Mouse (Mus musculus) liver, embryonic 15.5 days (tissue): Measurements from ENCODE around the gene Fbln1. TPM values are rescaled to one million over a fixed set of nuclear protein-coding genes. Genes with fewer than 3 reads are reported as not detected.

ENCODE experiments used
- ATAC-seq: fragments of 200-750 bp; cut with Nextera tagmentation; 2 replicates; pipeline ENCODE4 v1.8.0; 2017; ENCODE audit warnings: moderate number of reproducible peaks, mild to moderate bottlenecking, moderate library complexity; ENCODE audit not compliant: insufficient read depth
- H3K27ac ChIP-seq: fragments of 300-500 bp; sonication (generic); replicated peaks from 2 replicates; pipeline ENCODE4 v1.5.1; 2015; ENCODE audit warnings: mild to moderate bottlenecking, inconsistent platforms
- H3K27me3 ChIP-seq: fragments of 300-500 bp; sonication (generic); 2 replicates; pipeline ENCODE4 v1.6.1; 2015; ENCODE audit warnings: mild to moderate bottlenecking, inconsistent platforms
- H3K36me3 ChIP-seq: fragments of 300-500 bp; sonication (generic); replicated peaks from 2 replicates; pipeline ENCODE4 v1.6.1; 2015; ENCODE audit warnings: moderate library complexity, mild to moderate bottlenecking, inconsistent platforms
- H3K4me1 ChIP-seq: fragments of 300-500 bp; sonication (generic); replicated peaks from 2 replicates; pipeline ENCODE4 v1.6.1; 2015; ENCODE audit warnings: inconsistent platforms
- H3K4me2 ChIP-seq: fragments of 300-500 bp; sonication (generic); 2 replicates; pipeline ENCODE4 v1.6.1; 2015; ENCODE audit warnings: moderate library complexity, mild to moderate bottlenecking, inconsistent platforms
- H3K4me3 ChIP-seq: fragments of 300-500 bp; sonication (generic); replicated peaks from 2 replicates; pipeline ENCODE4 v1.5.1; 2015; ENCODE audit warnings: mild to moderate bottlenecking, inconsistent platforms
- H3K9ac ChIP-seq: fragments of 300-500 bp; sonication (generic); 2 replicates; pipeline ENCODE4 v1.6.1; 2015; ENCODE audit warnings: moderate library complexity, mild to moderate bottlenecking, inconsistent platforms
- H3K9me3 ChIP-seq: fragments of 300-500 bp; sonication (generic); replicated peaks from 2 replicates; pipeline ENCODE4 v1.6.1; 2016; ENCODE audit warnings: inconsistent platforms
- WGBS: fragments of 180-500 bp; shearing (Covaris S2); methylation state at CpG from one replicate; pipeline ENCODE4 v1.1.7; 2015; ENCODE audit warnings: mixed read lengths; ENCODE audit not compliant: insufficient replicate concordance; 5-methylcytosine and 5-hydroxymethylcytosine counted together
- polyA plus RNA-seq: library from polyadenylated mRNA; unstranded; fragments of >200 nt; fragmentation: Nextera tagmentation; extraction: Ambion mirVana; gene quantifications from 2 replicates; pipeline ENCODE4 v1.2.1, GENCODE M21; 2015

The Fbln1 gene
- 6.9 and 7.1 TPM in 2 replicates for polyA plus RNA-seq

- WGBS, result 2% methylated on average over 64 of the region's 64 CpGs
- H3K4me2 ChIP-seq, result peak within 1 kb of the TSS; percentile 70
- H3K9me3 ChIP-seq, result no peaks in the 10 kb centered on the region
- H3K4me3 ChIP-seq, result peak within 1 kb of the TSS; percentile 47
- H3K36me3 ChIP-seq, result no peaks in the 10 kb centered on the region
- no peak within 1 kb of the TSS for H3K27ac ChIP-seq
- peak; percentile 40; the same call in 1 of the 2 replicates for ATAC-seq
- no peak within 1 kb of the TSS for H3K9ac ChIP-seq
- H3K4me1 ChIP-seq, result peaks cover 8% of the 10 kb centered on the region
- peaks cover 25% of the 10 kb centered on the region for H3K27me3 ChIP-seq
Measured at GRCm38 (mm10) chr15:85205792-85206702, at the start of gene Fbln1. Gene Fbln1 (plus strand): TSS chr15:85205949.

DNA sequence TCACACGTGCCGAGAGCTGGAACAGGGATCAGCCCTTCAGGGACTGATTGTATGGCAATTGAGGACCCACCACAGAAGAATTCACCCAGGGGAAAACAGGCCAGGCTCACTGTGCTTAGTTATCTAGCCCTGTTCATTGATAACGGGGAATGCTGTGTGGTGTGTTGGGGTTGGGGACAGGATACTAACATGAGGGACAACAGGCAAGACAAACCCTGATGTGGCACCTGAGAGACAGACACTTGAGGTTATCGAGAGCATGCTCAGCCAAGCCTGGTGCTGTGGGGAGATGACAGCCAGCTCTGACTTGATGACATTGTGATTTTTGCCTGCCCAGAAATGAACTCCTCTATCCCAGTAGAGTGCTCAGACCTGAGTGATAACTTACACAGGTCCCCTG is 49.6 kb upstream of the Fbln1 start:
- no peak overlapping the region for H3K4me2 ChIP-seq
- H3K4me3 ChIP-seq, result no peak overlapping the region
- no peak for ATAC-seq
- no peak overlapping the region for H3K9ac ChIP-seq
- H3K4me1 ChIP-seq, result no peaks in the 10 kb centered on the region
- WGBS, result 54% methylated on average over 4 of the region's 4 CpGs
- H3K27ac ChIP-seq, result no peak overlapping the region
- no peaks in the 10 kb centered on the region for H3K9me3 ChIP-seq
- no peaks in the 10 kb centered on the region for H3K36me3 ChIP-seq
- no peaks in the 10 kb centered on the region for H3K27me3 ChIP-seq

DNA sequence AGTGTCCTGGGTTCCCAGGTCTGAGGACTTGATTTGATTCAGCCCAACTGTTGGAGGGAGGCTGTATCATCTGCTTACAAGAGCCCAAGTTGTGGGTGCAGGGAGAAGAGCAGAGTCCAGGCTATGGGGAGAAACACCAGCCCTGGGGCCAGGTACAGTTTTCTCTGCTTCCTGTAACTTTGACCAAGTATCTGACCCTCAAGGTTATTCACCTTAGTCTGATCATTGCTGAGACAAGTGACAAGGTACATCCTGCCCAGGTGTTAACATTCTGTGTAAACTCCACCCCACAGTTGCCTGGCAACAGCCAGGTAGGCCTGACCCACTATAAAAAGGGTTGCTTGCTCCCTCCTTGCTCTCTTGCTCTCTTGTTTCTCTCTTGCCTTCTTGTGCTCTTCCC is 44.3 kb upstream of the Fbln1 start:
- H3K9ac ChIP-seq, result no peak overlapping the region
- no peaks in the 10 kb centered on the region for H3K27me3 ChIP-seq
- H3K4me3 ChIP-seq, result no peak overlapping the region
- H3K4me1 ChIP-seq, result no peaks in the 10 kb centered on the region
- no peaks in the 10 kb centered on the region for H3K9me3 ChIP-seq
- H3K4me2 ChIP-seq, result no peak overlapping the region
- no peaks in the 10 kb centered on the region for H3K36me3 ChIP-seq
- no peak overlapping the region for H3K27ac ChIP-seq
- ATAC-seq, result no peak

DNA sequence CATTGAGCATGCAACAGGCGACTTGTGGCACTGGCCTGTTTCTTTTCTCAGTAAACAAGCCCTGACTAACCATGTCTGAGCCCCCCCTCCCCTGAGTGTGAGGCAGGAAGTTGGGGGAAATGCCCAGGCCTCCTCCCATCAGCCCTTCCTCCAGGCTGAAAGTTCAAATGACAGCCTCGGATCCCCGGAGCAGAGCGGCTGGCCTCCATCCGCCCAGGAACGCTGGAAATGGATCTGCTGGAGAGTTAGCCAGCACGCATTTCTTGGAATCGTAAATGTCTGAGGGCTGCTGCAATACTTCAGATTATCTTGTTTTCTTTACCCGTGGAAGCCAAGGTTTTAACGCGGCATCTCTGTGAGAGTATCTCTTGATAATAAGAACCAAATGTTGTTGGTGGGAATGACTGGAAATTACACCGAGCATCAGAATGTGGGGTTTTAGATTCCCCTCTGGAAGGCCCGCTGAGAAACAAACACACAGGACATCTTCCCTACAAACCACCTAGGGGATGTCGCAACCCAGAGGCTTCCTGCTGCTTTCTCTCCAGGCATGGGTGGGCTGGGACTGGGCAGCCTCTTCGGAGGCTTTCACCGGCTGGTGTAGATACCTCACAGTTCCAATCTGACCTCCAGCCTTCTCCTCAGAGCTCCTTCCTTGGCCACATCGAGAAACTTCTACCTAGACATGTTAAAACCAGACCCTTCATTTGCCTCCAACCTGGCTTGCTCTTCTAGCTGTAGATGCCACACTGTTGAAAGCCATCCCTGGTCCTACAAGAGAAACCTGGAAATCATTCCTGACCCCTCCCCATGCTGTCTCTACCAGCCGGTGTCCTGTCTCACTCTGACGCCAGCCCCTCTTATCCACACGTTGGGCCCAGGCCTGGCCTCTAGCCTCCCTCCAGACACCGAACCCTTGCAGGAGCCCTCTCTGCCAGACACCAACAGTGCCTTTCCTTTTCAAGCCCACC is 42.8 kb upstream of the Fbln1 start:
- 38% methylated on average over 21 of the region's 21 CpGs for WGBS
- Histone ChIP-seq H3K4me1 (no peaks in the 10 kb centered on the region), H3K9ac (no peak overlapping the region), H3K4me2 (no peak overlapping the region), H3K27ac (no peak overlapping the region), H3K9me3 (no peaks in the 10 kb centered on the region), H3K4me3 (no peak overlapping the region), H3K36me3 (no peaks in the 10 kb centered on the region), H3K27me3 (no peaks in the 10 kb centered on the region)
- no peak for ATAC-seq

GRCm38 (mm10) chr15:85166433-85166933 is 39.3 kb upstream of the Fbln1 start:
- Histone ChIP-seq H3K4me1 (no peaks in the 10 kb centered on the region), H3K27me3 (no peaks in the 10 kb centered on the region), H3K36me3 (no peaks in the 10 kb centered on the region), H3K9ac (no peak overlapping the region), H3K4me3 (no peak overlapping the region), H3K9me3 (no peaks in the 10 kb centered on the region), H3K27ac (no peak overlapping the region), H3K4me2 (no peak overlapping the region)
- WGBS, result 35% methylated on average over 11 of the region's 11 CpGs
- ATAC-seq, result no peak

- H3K36me3 ChIP-seq, result no peaks in the 10 kb centered on the region
- no peak overlapping the region for H3K9ac ChIP-seq
- H3K4me1 ChIP-seq, result no peaks in the 10 kb centered on the region
- 57% methylated on average over 12 of the region's 12 CpGs for WGBS
- H3K4me3 ChIP-seq, result no peak overlapping the region
- H3K4me2 ChIP-seq, result no peak overlapping the region
- no peaks in the 10 kb centered on the region for H3K9me3 ChIP-seq
- H3K27me3 ChIP-seq, result no peaks in the 10 kb centered on the region
- no peak for ATAC-seq
- H3K27ac ChIP-seq, result no peak overlapping the region
Measured at GRCm38 (mm10) chr15:85167086-85167679, 38.6 kb upstream of the Fbln1 start.

GRCm38 (mm10) chr15:85172054-85172453 is 33.7 kb upstream of the Fbln1 start:
- 48% methylated on average over 2 of the region's 2 CpGs for WGBS
- ATAC-seq, result no peak
- H3K36me3 ChIP-seq, result no peaks in the 10 kb centered on the region
- H3K9ac ChIP-seq, result no peak overlapping the region
- no peak overlapping the region for H3K4me2 ChIP-seq
- H3K4me3 ChIP-seq, result no peak overlapping the region
- no peaks in the 10 kb centered on the region for H3K27me3 ChIP-seq
- no peaks in the 10 kb centered on the region for H3K9me3 ChIP-seq
- no peak overlapping the region for H3K27ac ChIP-seq
- H3K4me1 ChIP-seq, result no peaks in the 10 kb centered on the region

GRCm38 (mm10) chr15:85173425-85173824 is 32.3 kb upstream of the Fbln1 start:
- no peaks in the 10 kb centered on the region for H3K9me3 ChIP-seq
- H3K27me3 ChIP-seq, result no peaks in the 10 kb centered on the region
- no peak overlapping the region for H3K9ac ChIP-seq
- H3K4me2 ChIP-seq, result no peak overlapping the region
- no peaks in the 10 kb centered on the region for H3K36me3 ChIP-seq
- 69% methylated on average over 8 of the region's 8 CpGs for WGBS
- H3K4me1 ChIP-seq, result no peaks in the 10 kb centered on the region
- ATAC-seq, result no peak
- no peak overlapping the region for H3K4me3 ChIP-seq
- no peak overlapping the region for H3K27ac ChIP-seq

DNA sequence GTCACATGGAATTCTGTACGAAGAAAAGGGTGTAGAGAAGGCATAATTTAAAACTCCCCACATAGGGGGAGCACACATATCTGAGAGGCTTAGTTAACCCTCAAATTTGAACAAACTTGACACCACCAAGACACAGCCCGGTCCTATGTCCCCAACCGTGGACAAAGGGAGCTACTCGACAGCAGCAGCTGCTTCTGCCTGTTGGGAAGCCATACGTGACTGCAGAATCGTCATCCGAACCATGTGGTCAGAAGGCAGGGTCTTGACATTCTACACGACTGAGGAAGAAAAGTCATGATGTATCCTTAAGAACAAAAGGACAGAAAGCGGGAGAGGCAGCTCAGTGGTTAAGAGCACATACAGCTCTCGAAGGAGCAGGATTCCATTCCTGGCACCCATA is 31.7 kb upstream of the Fbln1 start:
- 65% methylated on average over 10 of the region's 10 CpGs for WGBS
- H3K27me3 ChIP-seq, result no peaks in the 10 kb centered on the region
- no peaks in the 10 kb centered on the region for H3K36me3 ChIP-seq
- H3K27ac ChIP-seq, result no peak overlapping the region
- no peaks in the 10 kb centered on the region for H3K4me1 ChIP-seq
- H3K9ac ChIP-seq, result no peak overlapping the region
- no peak overlapping the region for H3K4me3 ChIP-seq
- H3K9me3 ChIP-seq, result no peaks in the 10 kb centered on the region
- no peak overlapping the region for H3K4me2 ChIP-seq
- no peak for ATAC-seq

GRCm38 (mm10) chr15:85177576-85177975 is 28.2 kb upstream of the Fbln1 start:
- Histone ChIP-seq H3K4me3 (no peak overlapping the region), H3K36me3 (no peaks in the 10 kb centered on the region), H3K27ac (no peak overlapping the region), H3K9ac (no peak overlapping the region), H3K4me1 (no peaks in the 10 kb centered on the region), H3K4me2 (no peak overlapping the region), H3K9me3 (no peaks in the 10 kb centered on the region), H3K27me3 (no peaks in the 10 kb centered on the region)
- ATAC-seq, result no peak
- WGBS, result 64% methylated on average over 8 of the region's 8 CpGs

DNA sequence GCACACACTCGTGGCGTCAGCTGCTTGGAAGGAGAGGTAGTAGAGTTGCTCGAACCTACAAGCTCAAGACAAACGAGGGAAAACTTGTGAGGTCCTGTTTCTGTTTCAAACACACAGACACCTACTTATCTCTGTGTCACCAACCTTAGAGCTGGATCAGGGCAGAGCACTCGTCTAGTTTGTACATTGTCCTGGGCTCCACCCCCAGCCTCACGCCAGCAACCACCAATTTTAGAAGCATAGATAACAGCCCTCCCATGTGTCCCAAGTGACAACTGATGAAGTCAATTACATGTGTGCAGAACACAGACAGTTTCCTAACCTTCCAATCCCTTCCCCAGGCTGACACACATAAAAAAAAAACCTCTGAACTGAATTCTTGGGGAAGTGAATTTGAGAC is 27.6 kb upstream of the Fbln1 start:
- no peaks in the 10 kb centered on the region for H3K36me3 ChIP-seq
- no peak overlapping the region for H3K4me3 ChIP-seq
- no peak overlapping the region for H3K9ac ChIP-seq
- H3K4me2 ChIP-seq, result no peak overlapping the region
- no peaks in the 10 kb centered on the region for H3K9me3 ChIP-seq
- H3K27me3 ChIP-seq, result no peaks in the 10 kb centered on the region
- no peak overlapping the region for H3K27ac ChIP-seq
- no peaks in the 10 kb centered on the region for H3K4me1 ChIP-seq
- no peak for ATAC-seq
- WGBS, result 35% methylated on average over 6 of the region's 6 CpGs
